Mouse (Mus musculus) spleen, embryonic (tissue): ENCODE results near the gene Hivep3.

Experiments used
- CTCF ChIA-PET: fragments of 350-600 bp; sonication (Branson Sonifier 250); formaldehyde crosslinking; loops from one replicate; lab custom pipeline; 2022; lab: Charles Lee

The Hivep3 gene

DNA sequence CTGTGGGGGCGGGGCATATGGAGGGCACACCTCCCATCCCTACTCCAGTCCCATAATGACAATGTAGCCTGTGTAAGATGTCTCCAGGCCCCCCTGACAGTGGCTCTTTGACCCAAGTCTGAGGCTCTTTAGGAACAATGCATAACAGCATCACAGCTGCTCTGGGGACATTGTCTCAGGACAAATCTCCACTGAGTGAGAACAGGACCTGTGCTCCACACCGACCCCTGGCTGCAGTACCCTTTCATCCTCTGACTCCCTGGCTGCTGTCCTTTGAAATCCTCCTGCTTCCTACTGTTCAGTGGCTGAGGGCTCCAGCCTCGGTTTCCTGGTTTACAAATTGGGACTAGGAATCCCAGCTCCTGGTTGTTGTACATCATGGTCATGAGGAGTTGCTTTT is 269.4 kb downstream of the Hivep3 start:
- CTCF ChIA-PET = no interaction called here

GRCm38 (mm10) chr4:120006046-120006445 is 272.5 kb downstream of the Hivep3 start:
- CTCF ChIA-PET = interaction anchor here (0.6 kb wide), 1 partner anchor 42 kb away, joined by 4 read pairs; no protein-coding TSS in a partner anchor

GRCm38 (mm10) chr4:120007889-120008288 is 274.3 kb downstream of the Hivep3 start:
- CTCF ChIA-PET = no interaction called here

GRCm38 (mm10) chr4:120009151-120009550 is 275.6 kb downstream of the Hivep3 start:
- CTCF ChIA-PET = no interaction called here

DNA sequence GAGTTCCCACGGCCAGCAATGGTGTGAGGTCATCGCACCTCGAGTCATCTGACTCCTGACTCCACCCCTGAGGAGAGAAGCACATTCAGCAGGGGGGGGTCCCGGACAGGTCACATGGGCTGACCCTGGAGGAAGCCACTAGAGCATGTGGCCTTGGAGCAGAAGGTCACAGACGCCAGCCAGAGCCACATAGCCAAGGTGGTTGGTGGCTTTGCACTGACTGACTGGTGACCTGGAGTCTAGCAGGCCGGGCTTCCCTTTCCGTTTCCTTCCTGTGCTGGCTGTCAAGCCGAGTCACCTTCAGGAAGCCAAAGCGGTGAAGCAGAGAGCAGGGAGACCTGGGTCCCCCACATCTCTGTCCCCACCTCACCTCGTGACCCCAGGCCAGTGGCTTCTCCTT is 278.2 kb downstream of the Hivep3 start:
- CTCF ChIA-PET = no interaction called here

- CTCF ChIA-PET = no interaction called here
Measured at GRCm38 (mm10) chr4:120012891-120013290, 279.3 kb downstream of the Hivep3 start.

DNA sequence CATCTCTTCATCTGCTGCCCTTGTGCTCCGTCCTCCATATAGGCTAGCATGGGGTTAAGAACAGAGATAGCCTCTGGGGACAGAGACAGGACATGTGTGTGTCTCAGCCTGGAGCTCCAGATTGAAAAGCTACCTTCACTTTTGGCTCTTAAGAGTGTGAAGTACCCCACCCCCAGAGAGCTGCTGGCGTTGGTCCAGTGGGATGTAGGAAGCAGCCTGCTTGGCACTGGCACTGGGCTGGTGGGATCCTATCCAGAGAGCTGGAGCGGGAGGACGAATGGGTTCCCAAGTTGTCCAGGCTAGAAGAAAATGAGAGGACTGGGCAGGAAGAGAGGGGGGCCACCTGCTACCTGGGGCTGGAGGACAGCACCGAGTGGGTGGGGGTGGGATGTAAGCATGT is 284.8 kb downstream of the Hivep3 start:
- CTCF ChIA-PET = interaction anchor here (1.2 kb wide), 1 partner anchor 86 kb away, joined by 3 read pairs; no protein-coding TSS in a partner anchor

- CTCF ChIA-PET = no interaction called here
Measured at GRCm38 (mm10) chr4:120022392-120022791, 288.8 kb downstream of the Hivep3 start.

DNA sequence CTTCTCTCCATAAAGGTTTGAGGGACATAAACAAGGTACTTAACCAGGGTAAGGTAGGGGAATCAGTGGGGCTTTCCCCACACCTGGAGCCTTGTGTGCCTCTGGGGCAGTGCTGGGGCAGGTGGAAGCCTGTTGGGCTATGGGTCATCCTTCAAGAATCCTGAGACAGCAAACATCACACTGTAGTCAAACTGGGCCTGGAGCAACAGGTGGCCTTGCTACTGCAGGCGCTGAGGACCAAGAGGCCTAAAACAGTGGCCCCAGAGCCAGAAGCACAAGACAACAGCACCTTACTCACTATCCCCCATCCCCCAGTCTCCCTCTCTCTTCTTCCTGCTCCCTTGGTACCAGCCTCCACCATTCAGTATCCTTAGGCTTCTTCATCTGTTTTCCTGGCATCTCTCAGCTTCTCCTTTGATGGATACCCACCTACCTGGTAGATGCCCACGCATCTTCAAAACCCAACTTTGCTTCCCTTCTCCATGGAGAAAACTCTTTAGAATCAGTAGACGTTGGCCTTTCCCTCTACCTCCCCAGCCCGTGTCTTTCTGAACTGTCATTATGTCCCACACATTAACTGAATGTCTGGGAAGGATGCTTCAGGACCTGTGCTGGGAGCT is 289.7 kb downstream of the Hivep3 start:
- CTCF ChIA-PET = no interaction called here

GRCm38 (mm10) chr4:120024071-120024470 is 290.5 kb downstream of the Hivep3 start:
- CTCF ChIA-PET = no interaction called here

- CTCF ChIA-PET = no interaction called here
Measured at GRCm38 (mm10) chr4:120027671-120028070, 294.1 kb downstream of the Hivep3 start.

DNA sequence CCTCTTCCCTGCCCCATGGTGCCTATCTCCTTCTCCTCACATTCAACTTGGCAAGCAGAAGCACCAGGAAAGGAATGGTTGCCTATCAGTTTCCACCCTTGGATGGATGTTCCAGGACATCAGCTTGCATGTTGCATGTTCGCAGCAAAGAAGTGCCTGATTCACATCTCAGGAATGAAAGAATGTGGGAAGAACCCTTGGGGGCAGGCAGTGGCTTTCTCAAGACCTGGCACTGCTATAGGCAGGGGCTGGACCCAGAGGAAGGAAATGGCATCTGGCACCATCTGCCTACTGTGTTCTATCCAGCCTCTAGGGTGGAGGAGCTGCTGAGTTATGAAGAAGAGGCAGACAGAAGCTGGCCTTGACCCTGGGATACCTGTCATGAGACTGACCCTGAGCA is 296.4 kb downstream of the Hivep3 start:
- CTCF ChIA-PET = no interaction called here

DNA sequence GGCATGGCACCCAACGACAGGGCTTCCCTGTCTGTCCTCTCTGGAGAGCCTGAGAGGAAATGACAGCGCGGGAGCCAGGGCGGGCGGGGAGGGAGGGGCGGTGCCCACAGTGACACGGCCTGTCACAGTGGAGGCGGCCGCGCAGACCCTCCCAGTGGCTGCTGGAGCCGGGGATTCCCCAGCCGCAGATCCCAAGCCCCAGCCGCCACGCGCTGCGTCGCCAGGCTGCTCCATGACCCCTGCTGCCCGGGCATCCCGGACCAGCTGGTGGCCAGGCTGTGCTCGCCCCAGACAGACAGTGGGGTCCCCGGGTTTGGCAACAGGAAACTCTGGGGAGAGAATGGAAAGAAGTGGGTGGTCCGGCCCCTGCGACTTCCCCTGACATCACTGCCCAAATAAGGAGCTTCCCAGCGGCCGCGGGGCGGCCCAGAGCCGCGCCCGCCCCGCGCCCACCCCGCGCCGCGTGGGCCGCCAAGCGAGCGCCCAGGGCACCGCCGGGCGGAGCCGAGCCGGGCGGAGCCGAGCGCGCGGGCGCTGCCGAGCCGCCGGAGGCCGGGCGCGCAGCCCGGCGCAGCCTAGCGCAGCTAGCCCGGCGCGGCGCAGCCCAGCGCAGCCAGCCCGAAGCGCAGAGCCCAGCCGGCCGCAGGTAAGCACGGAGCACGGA is 298.9 kb downstream of the Hivep3 start:
- CTCF ChIA-PET = interaction anchor here (1.2 kb wide), 1 partner anchor 20 kb away, joined by 6 read pairs; no protein-coding TSS in a partner anchor

GRCm38 (mm10) chr4:120032984-120033355 is 299.4 kb downstream of the Hivep3 start:
- CTCF ChIA-PET = interaction anchor here (1.2 kb wide), 1 partner anchor 20 kb away, joined by 6 read pairs; no protein-coding TSS in a partner anchor

DNA sequence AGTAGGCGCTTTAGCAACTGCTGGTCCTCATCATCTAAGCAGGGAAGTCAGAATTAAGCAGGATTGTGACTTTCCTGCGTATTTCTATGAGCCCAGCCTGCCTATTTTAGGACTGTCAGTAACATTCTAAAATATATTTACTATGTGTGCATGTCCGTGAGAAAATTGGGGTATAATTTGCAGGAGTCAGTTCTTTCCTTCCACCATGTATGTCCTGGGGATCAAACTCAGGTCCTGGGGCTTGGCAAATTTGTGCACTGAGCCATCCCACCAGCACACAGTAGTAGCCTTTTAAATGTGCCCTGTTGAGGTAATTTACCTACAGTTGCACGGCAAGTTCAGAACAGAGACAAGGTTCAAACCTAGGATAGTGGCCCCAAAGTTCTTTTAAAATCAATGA is 302.7 kb downstream of the Hivep3 start:
- CTCF ChIA-PET = no interaction called here

DNA sequence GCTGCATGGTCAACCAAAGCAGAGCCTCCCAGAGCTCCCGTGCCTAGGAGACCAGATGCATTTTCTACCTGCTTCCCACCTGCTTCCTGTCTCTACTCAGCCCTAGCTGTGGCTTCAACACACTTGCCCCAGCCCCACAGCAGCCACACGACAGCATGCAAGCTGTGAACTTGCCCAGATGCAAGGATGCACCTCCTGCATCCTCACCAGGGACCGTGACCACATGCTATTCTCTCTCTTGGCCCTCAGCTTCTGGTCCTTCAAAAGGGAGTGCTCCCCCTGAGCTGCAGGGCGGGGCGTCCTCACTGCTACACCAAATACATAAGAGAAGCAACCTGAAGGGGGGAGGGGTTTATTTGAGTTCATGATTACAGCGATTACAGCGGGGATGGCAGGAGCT is 303.4 kb downstream of the Hivep3 start:
- CTCF ChIA-PET = interaction anchor here (0.7 kb wide), 1 partner anchor 1462 kb away, joined by 4 read pairs; no protein-coding TSS in a partner anchor

DNA sequence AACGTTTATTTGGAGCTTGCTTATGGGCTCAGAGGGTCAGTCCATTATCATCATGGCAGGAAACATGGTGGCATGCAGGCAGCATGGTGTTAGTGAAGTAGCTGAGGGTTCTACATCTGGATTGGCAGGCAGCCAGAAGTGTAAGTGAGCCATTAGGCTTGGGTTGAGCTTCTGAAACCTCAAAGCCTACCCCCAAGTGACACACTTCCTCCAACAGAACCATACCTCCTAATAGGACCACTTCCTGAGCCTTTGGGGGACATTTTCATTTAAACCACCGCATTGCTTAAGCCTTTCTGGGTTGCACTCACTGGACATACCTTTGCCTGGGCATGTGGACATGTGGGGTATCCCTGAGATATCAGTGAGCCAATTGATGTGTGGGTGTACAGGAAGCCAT is 307.9 kb downstream of the Hivep3 start:
- CTCF ChIA-PET = no interaction called here

GRCm38 (mm10) chr4:120042480-120042879 is 308.9 kb downstream of the Hivep3 start:
- CTCF ChIA-PET = no interaction called here

DNA sequence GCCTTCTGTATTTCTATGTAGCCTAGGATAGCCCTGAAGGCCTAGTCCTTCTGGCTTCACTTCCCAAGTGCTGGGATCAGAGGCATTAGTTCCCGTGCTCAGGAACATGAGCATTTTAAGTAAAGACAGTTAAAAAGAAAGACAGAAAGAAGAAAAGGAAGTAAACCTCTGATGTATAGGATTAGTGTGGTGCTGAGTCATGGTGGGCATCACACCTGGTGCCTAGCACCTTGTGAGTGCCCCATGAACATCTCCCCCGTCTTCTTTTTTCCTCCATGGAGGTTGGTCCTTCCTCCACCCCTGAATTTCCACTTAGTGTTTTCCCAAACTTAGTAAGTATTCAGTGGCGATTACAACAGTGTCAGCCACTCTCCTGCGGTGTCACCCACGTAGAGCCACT is 311.0 kb downstream of the Hivep3 start:
- CTCF ChIA-PET = no interaction called here

DNA sequence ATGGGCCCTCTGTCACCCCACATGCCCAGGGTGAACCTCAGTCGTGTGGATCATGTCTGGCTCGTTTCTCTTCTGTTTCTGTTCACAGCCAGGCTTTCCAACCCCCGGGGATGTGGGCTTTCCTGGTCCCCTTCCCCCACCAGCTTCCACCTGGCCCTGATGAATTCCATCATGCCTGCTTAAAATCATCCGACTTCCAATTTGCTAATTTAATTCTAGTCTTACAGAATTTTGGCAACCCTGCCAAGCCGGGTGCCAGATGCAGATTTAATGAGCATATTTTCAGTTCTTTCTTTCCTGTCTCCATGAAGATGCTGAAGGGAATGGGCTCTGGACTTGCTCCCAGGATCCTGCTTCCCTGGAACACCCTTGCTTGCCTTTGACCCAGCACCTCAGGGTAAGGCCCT is 311.6 kb downstream of the Hivep3 start:
- CTCF ChIA-PET = no interaction called here

DNA sequence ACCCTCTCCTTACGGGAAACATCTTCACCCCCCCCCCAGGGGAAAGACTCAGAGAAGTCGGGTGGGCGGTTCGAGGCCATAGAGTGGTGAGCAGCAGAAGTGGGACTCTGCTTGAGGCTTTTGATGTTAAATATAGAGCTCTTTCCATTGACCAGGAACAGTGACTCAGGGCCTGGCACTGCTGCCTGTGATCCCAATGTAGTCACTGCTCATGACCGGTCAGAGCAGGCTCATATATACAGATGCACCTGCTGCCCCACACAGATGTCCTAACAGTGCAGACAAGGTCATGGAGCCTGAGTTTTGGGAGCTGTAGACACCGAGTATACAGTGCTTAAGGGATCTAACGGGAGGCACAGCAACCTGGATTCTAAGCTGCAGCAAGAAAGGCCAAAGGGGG is 312.3 kb downstream of the Hivep3 start:
- CTCF ChIA-PET = no interaction called here

- CTCF ChIA-PET = no interaction called here
Measured at GRCm38 (mm10) chr4:120047060-120047459, 313.5 kb downstream of the Hivep3 start.

- CTCF ChIA-PET = interaction anchor here (0.6 kb wide), 1 partner anchor 42 kb away, joined by 4 read pairs; no protein-coding TSS in a partner anchor
Measured at GRCm38 (mm10) chr4:120048274-120048673, 314.7 kb downstream of the Hivep3 start.
